Mouse (Mus musculus) left cerebral cortex, postnatal 25 days (tissue): ENCODE data around the gene Il4ra. TPM values are rescaled to one million over a fixed set of nuclear protein-coding genes. Genes with fewer than 3 reads are reported as not detected.

ENCODE experiments used
- DNase-seq, 2 experiments: peaks; one replicate each; pipeline ENCODE4 v3.0.0; 2022; ENCODE audit warnings: low spot score in 2 of 2, mixed read lengths in 1 of 2
- intact Hi-C: fragments of 180-260 bp; cut with DNase I; formaldehyde crosslinking; loops from one replicate; pipeline ENCODE4 v1.15.1; 2025
- total RNA-seq, 2 experiments: library from RNA; stranded (reverse); gene quantifications; 2 replicates each; pipeline ENCODE4 v1.2.3; 2021

Il4ra gene
- total RNA-seq, 2 experiments from 2014 or later, result 6.1 to 7.1 TPM

- intact Hi-C loops, result no loop called here
- DNase-seq, result no peak
Measured at GRCm38 (mm10) chr7:125545331-125545730, 6.6 kb upstream of the Il4ra start.

- intact Hi-C loops, result no loop called here
- DNase-seq, result no peak
Measured at GRCm38 (mm10) chr7:125546727-125547126, 5.2 kb upstream of the Il4ra start.

DNA sequence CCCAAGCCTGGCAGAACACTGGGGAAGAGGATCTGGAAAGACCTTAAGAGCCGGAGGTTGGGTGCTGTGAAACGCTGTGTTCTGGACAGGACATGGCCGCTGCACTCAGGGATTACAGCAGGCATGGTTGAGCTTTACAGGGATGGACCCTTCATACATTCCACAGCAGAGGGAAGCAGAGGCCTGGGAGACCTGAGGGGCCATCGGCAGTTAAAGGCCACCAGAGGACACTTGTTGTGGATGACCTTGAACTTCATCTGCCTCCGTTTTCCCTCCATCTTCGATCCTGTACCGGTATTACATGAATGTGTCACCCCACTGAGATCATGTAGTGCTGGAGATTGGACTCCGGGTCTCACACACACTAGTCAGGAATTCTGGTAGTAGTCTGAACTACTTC lies 2.0 kb upstream of the Il4ra start:
- DNase-seq, result no peak
- intact Hi-C loops, result no loop called here

DNA sequence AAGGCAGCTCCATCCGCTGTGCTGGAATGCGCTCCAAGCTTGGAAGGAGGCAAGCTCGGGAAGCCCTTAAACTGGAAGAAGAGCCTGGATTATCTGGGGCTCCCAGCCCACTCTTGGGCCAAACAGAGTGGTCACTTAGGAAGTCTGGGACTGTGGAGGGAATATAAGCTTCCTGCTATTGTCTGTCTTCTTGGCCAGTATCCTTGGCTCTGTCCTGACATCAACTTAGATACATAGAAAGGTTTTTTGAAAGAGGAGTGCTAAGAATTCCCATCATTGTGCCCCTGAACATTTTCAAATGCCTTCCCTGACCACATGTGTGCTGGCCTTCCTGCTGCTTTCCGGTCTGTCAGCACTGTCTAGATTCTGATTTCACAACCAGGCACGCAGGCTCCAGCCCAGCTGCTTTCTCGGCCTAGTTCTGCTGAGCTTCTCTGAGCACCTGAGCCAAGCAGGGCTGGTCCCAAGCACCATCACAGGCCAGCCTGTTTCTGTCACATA lies 989 bp upstream of the Il4ra start:
- intact Hi-C loops, result no loop called here
- no peak for DNase-seq

- intact Hi-C loops, result no loop called here
- DNase-seq, result no peak
Measured at GRCm38 (mm10) chr7:125552851-125553555, 1.1 kb downstream of the Il4ra start.

GRCm38 (mm10) chr7:125553653-125554428 lies 1.9 kb downstream of the Il4ra start:
- intact Hi-C loops, result no loop called here

GRCm38 (mm10) chr7:125554456-125555114 lies 2.7 kb downstream of the Il4ra start:
- intact Hi-C loops, result no loop called here
- no peak for DNase-seq

More at GRCm38 (mm10) chr7:125553653-125554428, 1.9 kb downstream of the Il4ra start:
- DNase-seq, result no peak

- intact Hi-C loops, result no loop called here
- DNase-seq, result peak in 1 of 2 experiments; percentile 23
Measured at GRCm38 (mm10) chr7:125555351-125555872, 3.5 kb downstream of the Il4ra start.

GRCm38 (mm10) chr7:125556096-125556495 lies 4.2 kb downstream of the Il4ra start:
- intact Hi-C loops, result no loop called here

DNA sequence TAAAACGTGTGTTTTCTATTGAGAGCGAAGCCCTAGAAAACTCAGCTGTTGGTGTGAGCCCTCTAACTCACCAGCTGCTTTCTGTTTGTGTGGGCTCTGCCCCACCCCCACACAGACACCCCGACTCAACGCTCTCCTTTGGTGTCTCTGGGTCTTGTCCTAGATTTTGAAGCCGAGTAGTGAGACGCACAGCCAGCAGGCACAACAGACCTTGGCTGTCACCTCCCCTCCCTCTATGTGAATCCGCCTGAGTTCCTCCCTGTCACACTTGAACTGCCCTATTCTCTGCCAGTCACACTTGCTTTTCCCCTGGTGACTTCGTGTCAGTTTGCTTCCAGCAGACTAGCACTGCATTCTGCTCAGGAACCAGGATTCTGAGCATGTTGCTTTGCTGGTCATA lies 4.9 kb downstream of the Il4ra start:
- DNase-seq, result no peak
- intact Hi-C loops, result no loop called here

More at GRCm38 (mm10) chr7:125556096-125556495, 4.2 kb downstream of the Il4ra start:
- DNase-seq, result no peak

DNA sequence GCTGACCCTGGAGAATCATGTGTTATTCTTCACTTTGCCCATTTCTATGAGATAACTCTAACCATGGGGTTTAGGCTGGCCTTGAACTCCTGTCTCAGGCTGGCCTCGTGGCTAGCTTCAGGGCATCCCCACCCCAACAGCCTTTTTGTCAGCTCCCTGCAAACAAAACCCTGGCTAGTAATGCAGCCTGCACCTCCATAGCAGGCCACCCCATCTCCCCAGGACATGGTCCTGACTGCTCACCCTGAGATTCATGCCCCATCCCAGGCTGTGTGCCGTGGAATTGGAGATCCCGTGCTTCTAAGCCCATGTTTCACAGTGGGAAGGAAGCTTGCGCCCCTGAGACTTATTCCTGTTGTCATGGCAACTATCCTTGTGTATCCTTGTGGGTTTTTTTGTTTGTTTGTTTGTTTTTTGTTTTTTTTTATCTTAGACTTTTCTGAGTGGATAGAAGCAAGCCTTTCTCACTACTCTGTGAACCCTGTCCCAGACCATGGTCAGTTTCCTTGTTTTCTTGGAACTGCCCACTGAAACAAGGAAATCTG lies 6.6 kb downstream of the Il4ra start:
- no peak for DNase-seq
- intact Hi-C loops, result no loop called here

GRCm38 (mm10) chr7:125558997-125559396 lies 7.1 kb downstream of the Il4ra start:
- intact Hi-C loops, result no loop called here
- no peak for DNase-seq

DNA sequence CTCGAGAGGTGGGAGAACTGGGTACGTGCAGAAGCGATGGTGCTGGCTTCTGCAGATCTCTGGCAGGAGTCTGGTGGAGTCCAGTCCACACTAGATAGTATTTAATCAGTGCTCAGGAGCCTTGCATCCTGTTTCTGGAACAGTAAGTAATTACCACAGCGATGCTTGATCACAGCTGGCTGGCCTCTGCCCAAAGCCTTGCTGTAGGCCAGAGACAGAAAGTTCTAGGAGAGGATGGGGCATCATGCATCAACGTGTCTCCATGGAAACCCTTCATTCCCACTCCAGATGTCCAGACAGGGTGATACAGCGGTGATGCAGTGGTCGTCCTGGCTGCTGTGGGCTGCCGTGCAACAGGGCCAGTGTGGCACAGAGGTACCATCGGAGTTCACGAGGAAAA lies 7.6 kb downstream of the Il4ra start:
- intact Hi-C loops, result no loop called here
- DNase-seq, result no peak

GRCm38 (mm10) chr7:125560146-125560785 lies 8.3 kb downstream of the Il4ra start:
- intact Hi-C loops, result no loop called here
- no peak for DNase-seq

DNA sequence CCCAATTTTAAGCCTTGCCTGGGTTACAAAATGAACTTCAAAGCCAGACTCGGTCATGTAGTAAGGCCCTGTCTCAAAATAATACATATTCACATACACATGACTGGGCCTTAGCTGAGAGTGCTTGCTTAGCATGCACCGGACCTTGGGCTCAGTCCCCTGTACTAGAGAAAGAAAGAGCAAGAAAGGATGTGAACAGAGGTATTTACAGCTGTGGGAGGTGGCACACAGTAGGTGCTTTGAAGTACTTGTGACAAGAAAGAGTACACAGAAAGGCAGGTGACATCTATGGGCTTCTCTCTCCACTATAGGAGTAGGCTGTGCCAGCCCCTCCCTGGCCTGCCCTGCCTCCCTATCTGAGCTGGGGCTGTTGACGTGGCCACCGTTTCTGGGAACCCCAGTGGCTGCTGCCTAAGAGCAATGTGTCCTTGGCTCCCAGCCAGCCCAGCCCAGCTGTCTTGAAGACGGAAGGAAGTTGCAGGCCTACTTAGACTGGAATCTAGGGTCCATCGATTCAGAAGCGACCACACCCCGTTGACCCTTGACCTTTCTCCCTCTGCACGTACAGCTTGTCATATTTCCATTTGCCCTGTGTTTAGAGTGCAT lies 9.3 kb downstream of the Il4ra start:
- peak; percentile 41 to 46 for DNase-seq
- intact Hi-C loops, result no loop called here

DNA sequence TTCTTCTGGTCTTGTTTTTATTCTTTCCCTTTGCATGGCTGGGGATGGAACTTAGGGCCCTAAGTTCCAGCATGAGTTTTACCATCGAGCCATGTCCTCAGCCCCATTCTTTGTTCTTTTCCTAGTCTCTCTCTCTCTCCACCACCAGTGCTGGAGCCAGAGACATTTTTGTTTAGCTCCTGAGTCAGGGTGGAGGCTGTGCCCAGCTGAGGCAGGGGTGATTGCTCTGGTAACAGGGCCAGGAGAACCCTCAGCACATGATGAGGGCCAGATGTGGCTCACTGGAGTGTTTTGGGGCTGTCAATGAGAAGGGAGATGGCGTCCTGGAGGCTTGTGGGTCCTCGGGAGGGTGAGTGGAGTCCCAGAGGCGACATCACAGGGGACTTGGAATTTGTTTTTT lies 10.5 kb downstream of the Il4ra start:
- DNase-seq, result no peak
- intact Hi-C loops, result no loop called here

GRCm38 (mm10) chr7:125563093-125563492 lies 11.2 kb downstream of the Il4ra start:
- no peak for DNase-seq
- intact Hi-C loops, result no loop called here

GRCm38 (mm10) chr7:125564316-125565024 lies 12.6 kb downstream of the Il4ra start:
- DNase-seq, result no peak
- intact Hi-C loops, result no loop called here
